Mouse (Mus musculus) embryonic facial prominence, embryonic 10.5 days (tissue): ENCODE results near the gene Fam166b. TPM values are rescaled to one million over a fixed set of nuclear protein-coding genes. Genes with fewer than 3 reads are reported as not detected.

ENCODE experiments used
- DNase-seq: peaks from one replicate; pipeline ENCODE4 v3.0.0-alpha.2; 2017; ENCODE audit warnings: low spot score
- H3K27ac ChIP-seq: fragments of 300-500 bp; sonication (generic); replicated peaks from 2 replicates; pipeline ENCODE4 v1.5.1; 2016; ENCODE audit warnings: mild to moderate bottlenecking
- H3K27me3 ChIP-seq: fragments of 300-500 bp; sonication (generic); replicated peaks from 2 replicates; pipeline ENCODE4 v1.6.1; 2016; ENCODE audit warnings: low read depth, mild to moderate bottlenecking; ENCODE audit not compliant: poor library complexity, severe bottlenecking
- H3K36me3 ChIP-seq: fragments of 300-500 bp; sonication (generic); replicated peaks from 2 replicates; pipeline ENCODE4 v1.6.1; 2016; ENCODE audit warnings: mild to moderate bottlenecking, moderate library complexity
- H3K4me1 ChIP-seq: fragments of 300-500 bp; sonication (generic); 2 replicates; pipeline ENCODE4 v1.6.1; 2016
- H3K4me3 ChIP-seq: fragments of 300-500 bp; sonication (generic); 2 replicates; pipeline ENCODE4 v1.5.1; 2016; ENCODE audit warnings: mild to moderate bottlenecking, moderate library complexity
- H3K9me3 ChIP-seq: fragments of 300-500 bp; sonication (generic); 2 replicates; pipeline ENCODE4 v1.6.1; 2016; ENCODE audit warnings: mild to moderate bottlenecking
- WGBS: fragments of 180-500 bp; shearing (Covaris S2); methylation state at CpG from one replicate; pipeline ENCODE4 v1.1.7; 2016; 5-methylcytosine and 5-hydroxymethylcytosine counted together
- polyA plus RNA-seq: library from polyadenylated mRNA; unstranded; fragments of >200 nt; fragmentation: Nextera tagmentation; extraction: Ambion mirVana; gene quantifications from 2 replicates; pipeline ENCODE4 v1.2.1, GENCODE M21; 2016

Gene Fam166b
- polyA plus RNA-seq, 1 experiment from 2014 or later: not detected

- 96% methylated on average over 22 of the region's 22 CpGs for WGBS
- H3K27me3 ChIP-seq: peaks cover under 1% of the 10 kb centered on the region; the same call in 1 of the 2 replicates
- no peak overlapping the region for H3K4me3 ChIP-seq
- no peak for DNase-seq
- H3K9me3 ChIP-seq: no peaks in the 10 kb centered on the region
- H3K4me1 ChIP-seq: peaks cover 12% of the 10 kb centered on the region
- H3K27ac ChIP-seq: no peak overlapping the region; the same call in 1 of the 2 replicates
- H3K36me3 ChIP-seq: peaks cover 36% of the 10 kb centered on the region
Measured at GRCm38 (mm10) chr4:43416071-43416490, 12.9 kb downstream of the Fam166b start.

- no peak overlapping the region for H3K4me3 ChIP-seq
- no peak for DNase-seq
- no peaks in the 10 kb centered on the region for H3K27me3 ChIP-seq
- no peaks in the 10 kb centered on the region for H3K9me3 ChIP-seq
- 93% methylated on average over 29 of the region's 29 CpGs for WGBS
- peaks cover 35% of the 10 kb centered on the region for H3K36me3 ChIP-seq
- no peak overlapping the region for H3K27ac ChIP-seq
- H3K4me1 ChIP-seq: peaks cover 12% of the 10 kb centered on the region
Measured at GRCm38 (mm10) chr4:43415221-43416070, 13.5 kb downstream of the Fam166b start.

GRCm38 (mm10) chr4:43414761-43415160, 14.2 kb downstream of the Fam166b start:
- Histone ChIP-seq H3K27ac (no peak overlapping the region), H3K4me3 (no peak overlapping the region), H3K27me3 (no peaks in the 10 kb centered on the region), H3K9me3 (no peaks in the 10 kb centered on the region), H3K36me3 (peaks cover 35% of the 10 kb centered on the region), H3K4me1 (peaks cover 12% of the 10 kb centered on the region)
- 93% methylated on average over 14 of the region's 14 CpGs for WGBS
- no peak for DNase-seq

- Histone ChIP-seq H3K9me3 (no peaks in the 10 kb centered on the region), H3K4me3 (peak overlapping the region; percentile 58), H3K36me3 (no peaks in the 10 kb centered on the region), H3K4me1 (peaks cover 27% of the 10 kb centered on the region), H3K27me3 (no peaks in the 10 kb centered on the region), H3K27ac (peak overlapping the region; percentile 82)
- 67% methylated on average over 12 of the region's 12 CpGs for WGBS
- no peak for DNase-seq
Measured at GRCm38 (mm10) chr4:43407071-43407920, 21.6 kb downstream of the Fam166b start.

GRCm38 (mm10) chr4:43406162-43406971, 22.6 kb downstream of the Fam166b start:
- WGBS: 2% methylated on average over 28 of the region's 28 CpGs
- H3K4me1 ChIP-seq: peaks cover 36% of the 10 kb centered on the region
- H3K27ac ChIP-seq: peak overlapping the region; percentile 82
- no peaks in the 10 kb centered on the region for H3K9me3 ChIP-seq
- H3K36me3 ChIP-seq: no peaks in the 10 kb centered on the region
- DNase-seq: peak; percentile 91
- H3K27me3 ChIP-seq: no peaks in the 10 kb centered on the region
- H3K4me3 ChIP-seq: peak overlapping the region; percentile 58

GRCm38 (mm10) chr4:43404697-43405096, 24.2 kb downstream of the Fam166b start:
- no peak overlapping the region for H3K27ac ChIP-seq
- 89% methylated on average over 10 of the region's 10 CpGs for WGBS
- peaks cover 52% of the 10 kb centered on the region for H3K4me1 ChIP-seq
- no peaks in the 10 kb centered on the region for H3K9me3 ChIP-seq
- no peaks in the 10 kb centered on the region for H3K36me3 ChIP-seq
- DNase-seq: no peak
- no peaks in the 10 kb centered on the region for H3K27me3 ChIP-seq
- no peak overlapping the region for H3K4me3 ChIP-seq

GRCm38 (mm10) chr4:43402212-43402611, 26.7 kb downstream of the Fam166b start:
- Histone ChIP-seq H3K27ac (0 out of 2 replicates have a peak overlapping the region, but pooled peaks have one; percentile 42), H3K4me3 (no peak overlapping the region), H3K4me1 (peaks cover 65% of the 10 kb centered on the region), H3K36me3 (no peaks in the 10 kb centered on the region), H3K27me3 (no peaks in the 10 kb centered on the region), H3K9me3 (no peaks in the 10 kb centered on the region)
- 79% methylated on average over 9 of the region's 9 CpGs for WGBS
- no peak for DNase-seq

- peaks cover 57% of the 10 kb centered on the region for H3K4me1 ChIP-seq
- no peaks in the 10 kb centered on the region for H3K36me3 ChIP-seq
- DNase-seq: no peak
- 82% methylated on average over 10 of the region's 10 CpGs for WGBS
- H3K27me3 ChIP-seq: no peaks in the 10 kb centered on the region
- H3K4me3 ChIP-seq: peak overlapping the region; percentile 11; the same call in 1 of the 2 replicates
- no peaks in the 10 kb centered on the region for H3K9me3 ChIP-seq
- H3K27ac ChIP-seq: peak overlapping the region; percentile 42
Measured at GRCm38 (mm10) chr4:43401486-43401885, 27.4 kb downstream of the Fam166b start.

GRCm38 (mm10) chr4:43400976-43401375, 28.0 kb downstream of the Fam166b start:
- Histone ChIP-seq H3K4me3 (0 out of 2 replicates have a peak overlapping the region, but pooled peaks have one; percentile 11), H3K36me3 (no peaks in the 10 kb centered on the region), H3K27ac (peak overlapping the region; percentile 42), H3K4me1 (peaks cover 52% of the 10 kb centered on the region), H3K9me3 (no peaks in the 10 kb centered on the region), H3K27me3 (no peaks in the 10 kb centered on the region)
- WGBS: 24% methylated on average over 10 of the region's 10 CpGs
- peak; percentile 72 for DNase-seq

GRCm38 (mm10) chr4:43399391-43400131, 29.4 kb downstream of the Fam166b start:
- no peak for DNase-seq
- WGBS: 80% methylated on average over 31 of the region's 31 CpGs
- H3K4me3 ChIP-seq: no peak overlapping the region
- H3K27me3 ChIP-seq: no peaks in the 10 kb centered on the region
- H3K27ac ChIP-seq: peak overlapping the region; percentile 8; the same call in 1 of the 2 replicates
- peaks cover 51% of the 10 kb centered on the region for H3K4me1 ChIP-seq
- H3K9me3 ChIP-seq: no peaks in the 10 kb centered on the region
- no peaks in the 10 kb centered on the region for H3K36me3 ChIP-seq

GRCm38 (mm10) chr4:43398829-43399331, 30.1 kb downstream of the Fam166b start:
- Histone ChIP-seq H3K4me1 (peaks cover 57% of the 10 kb centered on the region), H3K27me3 (no peaks in the 10 kb centered on the region), H3K27ac (peak overlapping the region; percentile 57), H3K9me3 (no peaks in the 10 kb centered on the region), H3K4me3 (no peak overlapping the region), H3K36me3 (no peaks in the 10 kb centered on the region)
- DNase-seq: peak; percentile 33
- 58% methylated on average over 17 of the region's 17 CpGs for WGBS
